Mouse (Mus musculus) Patski (cell line): ENCODE results near the gene Desi2. TPM values are rescaled to one million over a fixed set of nuclear protein-coding genes. Genes with fewer than 3 reads are reported as not detected.
"Not testable (repeated sequence)": the region's sequence is repeated elsewhere in the genome, so short reads cannot be mapped to it uniquely, and the experiment has no call there.

Source experiments
- ATAC-seq: fragments of 100-300 bp; one replicate; pipeline ENCODE4 v1.8.0; 2021
- CTCF ChIA-PET: fragments of 350-600 bp; sonication (Branson Sonifier 250); formaldehyde crosslinking; loops from one replicate; lab custom pipeline; 2022; ENCODE audit warnings: inconsistent platforms; lab: Charles Lee
- POLR2A ChIA-PET: fragments of 350-600 bp; sonication (Branson Sonifier 250); formaldehyde crosslinking; loops from one replicate; lab custom pipeline; 2022; ENCODE audit warnings: antibody characterized with exemption, inconsistent platforms; lab: Charles Lee
- DNase-seq: peaks from one replicate; pipeline ENCODE4 v3.0.0-alpha.2; 2011; ENCODE audit warnings: low read depth, low spot score
- H3K27me3 ChIP-seq: fragments of 371-371 bp; one replicate; pipeline ENCODE4 v1.5.1; 2021
- CTCF ChIP-seq: fragments of 100-300 bp; IDR thresholded peaks from one replicate; pipeline ENCODE4 v1.5.1; 2021
- in situ Hi-C: fragments of 300-500 bp; cut with MboI; formaldehyde crosslinking; loops from 3 replicates; pipeline ENCODE4 v1.11.1; 2018; ENCODE audit warnings: low pct_unique_long_range_greater_than_20kb, mixed read lengths
- polyA plus RNA-seq: library from polyadenylated mRNA; unstranded; gene quantifications from one replicate; pipeline ENCODE4 v1.2.3, GENCODE M21; 2021

Desi2 gene
- polyA plus RNA-seq, 1 experiment from 2014 or later: 17.4 TPM

- CTCF ChIA-PET: interaction anchor here (0.6 to 1.4 kb wide), 2 partner anchors 10 to 305 kb away, joined by 3 read pairs; no protein-coding TSS in a partner anchor
- no peak for DNase-seq
Measured at GRCm38 (mm10) chr1:178294051-178294450, 106.8 kb downstream of the Desi2 start.

GRCm38 (mm10) chr1:178301261-178301660 lies 114.0 kb downstream of the Desi2 start:
- POLR2A ChIA-PET, H3K27me3 ChIP-seq, ATAC-seq, DNase-seq: not testable (repeated sequence)
- in situ Hi-C loops: loop anchor here (5.0 to 25.0 kb wide), 2 partner anchors 159 to 364 kb away; no protein-coding TSS in a partner anchor
- CTCF ChIA-PET: interaction anchor here (0.6 to 1.1 kb wide), 3 partner anchors 9 to 14 kb away, joined by 3 read pairs; no protein-coding TSS in a partner anchor

More at GRCm38 (mm10) chr1:178294051-178294450, 106.8 kb downstream of the Desi2 start:
- no peak for ATAC-seq
- no peaks in the 10 kb centered on the region for H3K27me3 ChIP-seq
- POLR2A ChIA-PET: no interaction called here
- no peak for TF ChIP-seq CTCF
- in situ Hi-C loops: no loop called here

GRCm38 (mm10) chr1:178303425-178303824 lies 116.2 kb downstream of the Desi2 start:
- in situ Hi-C loops: loop anchor here (5.0 to 25.0 kb wide), 2 partner anchors 161 to 366 kb away; no protein-coding TSS in a partner anchor

More at GRCm38 (mm10) chr1:178303425-178303824, 116.2 kb downstream of the Desi2 start:
- DNase-seq (no peak), ATAC-seq (no peak)
- ChIA-PET CTCF (interaction anchor here (1.4 kb wide), 1 partner anchor 31 kb away, joined by 3 read pairs; no protein-coding TSS in a partner anchor), POLR2A (no interaction called here)
- no peaks in the 10 kb centered on the region for H3K27me3 ChIP-seq
- TF ChIP-seq CTCF: peak; percentile 77

Other genes with a start within 250 kb of the Desi2 start
- 0.65 TPM for gene Catspere2, start 204.0 kb upstream of the Desi2 start, polyA plus RNA-seq
- gene Cox20, start 131.7 kb downstream of the Desi2 start, polyA plus RNA-seq: 98.4 TPM
- gene Hnrnpu, start 150.4 kb downstream of the Desi2 start, polyA plus RNA-seq: 500 TPM
- 3.7 TPM for gene Efcab2, start 218.7 kb downstream of the Desi2 start, polyA plus RNA-seq